30 mouse cellular contexts compared by ENCODE assay signal in the genomic region with DNA sequence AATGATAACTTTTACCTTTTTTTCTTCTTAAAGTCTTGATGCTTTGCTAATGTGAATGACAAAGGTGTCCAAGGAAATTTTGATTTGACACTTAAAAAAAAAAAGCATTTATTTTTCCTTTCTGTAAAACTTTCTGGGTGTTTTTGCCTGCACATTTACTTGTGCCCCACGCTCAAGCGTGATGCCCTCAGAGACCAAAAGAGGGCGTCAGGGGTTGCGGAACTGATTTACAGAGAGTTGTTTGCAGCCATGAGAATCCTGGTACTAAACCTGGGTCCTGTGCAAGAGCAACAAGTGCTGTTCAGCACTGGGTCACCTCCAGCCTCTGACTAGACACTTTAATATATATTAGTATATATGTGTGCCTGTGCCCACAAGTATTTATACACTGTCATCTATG. TPM values are rescaled to one million over a fixed set of nuclear protein-coding genes. Genes with fewer than 3 reads are reported as not detected.
DNase-seq lines count a peak whose midpoint lies in the region; ATAC-seq and TF ChIP-seq lines count a peak whose summit lies in the region.
"Had no signal": no experiment of that assay in that cellular context is flagged by ENCODE, and none has a peak within 500 bp of the region (broad histone marks: within the 10 kb centered on the region; RNA-seq: fewer than 3 reads in every experiment).

No protein-coding gene starts in this region.

- DNase-seq in A20 (ENCODE audit: low read depth, low spot score): peak; percentile 17
- DNase-seq in ES-CJ7 (ENCODE audit: low read depth, low spot score): peak; percentile 35
- DNase-seq in WW6 (ENCODE audit: low read depth, low spot score): peak; percentile 4
- DNase-seq in lung, adult 18-20 months: no peak
- DNase-seq in frontal cortex, postnatal 14 days (ENCODE audit: low spot score in 2 of 2): no peak
- DNase-seq: adrenal gland, postnatal 25 days; cerebellum, adult 11-12 months; cerebellum, adult 9-11 months; heart, adult 11 months; heart, postnatal 36 days; kidney, adult 11 months; kidney, postnatal 14 days; liver, embryonic 13.5 days; right cerebral cortex, postnatal 4 days; thymus, adult 18-20 months; thymus, postnatal 36 days had no signal

- H3K9me3 ChIP-seq in intestine, postnatal 0 days (ENCODE audit: control insufficient read depth): no peaks in the 10 kb centered on the region
- H3K9me3 ChIP-seq in intestine, embryonic 16.5 days (ENCODE audit: control insufficient read depth, low read length): no peaks in the 10 kb centered on the region
- H3K9me3 ChIP-seq: embryonic facial prominence, embryonic 13.5 days; forebrain, embryonic 10.5 days; heart, embryonic 10.5 days; hindbrain, embryonic 13.5 days; limb, embryonic 12.5 days; liver, embryonic 13.5 days; lung, embryonic 15.5 days; midbrain, embryonic 10.5 days; midbrain, embryonic 15.5 days had no signal

- no peaks in the 10 kb centered on the region for H3K27me3 ChIP-seq in intestine, postnatal 0 days (replicated peaks; ENCODE audit: control insufficient read depth, insufficient read depth, low read length)
- no peaks in the 10 kb centered on the region for H3K27me3 ChIP-seq in intestine, embryonic 16.5 days (replicated peaks; ENCODE audit: control insufficient read depth, insufficient read depth, low read length)
- H3K27me3 ChIP-seq: embryonic facial prominence, embryonic 13.5 days; hindbrain, embryonic 13.5 days; limb, embryonic 12.5 days; liver, embryonic 13.5 days; lung, embryonic 15.5 days; midbrain, embryonic 15.5 days had no signal

- H3K36me3 ChIP-seq in intestine, postnatal 0 days (ENCODE audit: control insufficient read depth, insufficient read depth): no peaks in the 10 kb centered on the region; the same call in 1 of the 2 replicates
- no peaks in the 10 kb centered on the region for H3K36me3 ChIP-seq in intestine, embryonic 16.5 days (ENCODE audit: control insufficient read depth, insufficient read depth, low read length)
- H3K36me3 ChIP-seq: liver, embryonic 13.5 days; lung, embryonic 15.5 days; midbrain, embryonic 15.5 days had no signal

- H3K27ac ChIP-seq in intestine, postnatal 0 days (ENCODE audit: low read depth, low read length): no peak overlapping the region
- H3K27ac ChIP-seq in intestine, embryonic 16.5 days (ENCODE audit: low read length): no peak overlapping the region
- H3K27ac ChIP-seq: embryonic facial prominence, embryonic 13.5 days; forebrain, embryonic 10.5 days; heart, embryonic 10.5 days; hindbrain, embryonic 13.5 days; left cerebral cortex, adult 2 months; limb, embryonic 12.5 days; liver, embryonic 13.5 days; lung, embryonic 15.5 days; midbrain, embryonic 10.5 days; midbrain, embryonic 15.5 days; stomach, postnatal 0 days had no signal

- 83% methylated on average over 4 of the region's 4 CpGs for WGBS in intestine, postnatal 0 days
- WGBS in intestine, embryonic 16.5 days: 81% methylated on average over 4 of the region's 4 CpGs

- no peak overlapping the region for H3K4me3 ChIP-seq in intestine, postnatal 0 days (ENCODE audit: low read depth, low read length)
- no peak overlapping the region for H3K4me3 ChIP-seq in intestine, embryonic 16.5 days (ENCODE audit: low read length)
- H3K4me3 ChIP-seq: embryonic facial prominence, embryonic 13.5 days; forebrain, embryonic 10.5 days; heart, embryonic 10.5 days; hindbrain, embryonic 13.5 days; left cerebral cortex, adult 2 months; limb, embryonic 12.5 days; liver, embryonic 13.5 days; lung, embryonic 15.5 days; midbrain, embryonic 10.5 days; midbrain, embryonic 15.5 days had no signal

- no peaks in the 10 kb centered on the region for H3K4me1 ChIP-seq in intestine, postnatal 0 days (replicated peaks; ENCODE audit: control insufficient read depth, insufficient read depth, low read length)
- H3K4me1 ChIP-seq in intestine, embryonic 16.5 days (ENCODE audit: control insufficient read depth, insufficient read depth, low read length): no peaks in the 10 kb centered on the region
- H3K4me1 ChIP-seq: embryonic facial prominence, embryonic 13.5 days; forebrain, embryonic 10.5 days; heart, embryonic 10.5 days; hindbrain, embryonic 13.5 days; limb, embryonic 12.5 days; liver, embryonic 13.5 days; lung, embryonic 15.5 days; midbrain, embryonic 10.5 days; midbrain, embryonic 15.5 days had no signal

- no peak overlapping the region for H3K9ac ChIP-seq in intestine, postnatal 0 days (ENCODE audit: low read depth, low read length)
- H3K9ac ChIP-seq in intestine, embryonic 16.5 days (ENCODE audit: low read depth, low read length): no peak overlapping the region
- H3K9ac ChIP-seq: embryonic facial prominence, embryonic 13.5 days; hindbrain, embryonic 13.5 days; limb, embryonic 12.5 days; liver, embryonic 13.5 days; lung, embryonic 15.5 days; midbrain, embryonic 15.5 days had no signal

- H3K4me2 ChIP-seq in intestine, postnatal 0 days (replicated peaks; ENCODE audit: low read depth): no peak overlapping the region
- H3K4me2 ChIP-seq in intestine, embryonic 16.5 days (ENCODE audit: low read depth, low read length): no peak overlapping the region
- H3K4me2 ChIP-seq: embryonic facial prominence, embryonic 13.5 days; hindbrain, embryonic 13.5 days; limb, embryonic 12.5 days; liver, embryonic 13.5 days; lung, embryonic 15.5 days; midbrain, embryonic 15.5 days had no signal

- ATAC-seq in intestine, postnatal 0 days: no peak
- no peak for ATAC-seq in intestine, embryonic 16.5 days
- ATAC-seq: CD4-positive, CD25-positive, alpha-beta regulatory T cell, adult 4 months; forebrain, embryonic 16.5 days; midbrain, embryonic 15.5 days had no signal

- 0 out of 2 replicates have a peak, but pooled peaks have one; percentile 8 for TF ChIP-seq CTCF in intestine, postnatal 0 days (IDR thresholded peaks at IDR 0.05; ENCODE audit: low read depth)

RNA-seq across cellular contexts. Expression of gene Aimp1, which starts 22.8 kb away (rescaled TPM):
- 73.0 and 75.4 TPM in 2 replicates for polyA plus RNA-seq in intestine, postnatal 0 days (2015; fragmentation: Nextera tagmentation; extraction: Ambion mirVana)
- polyA plus RNA-seq in intestine, embryonic 16.5 days (2015; fragmentation: Nextera tagmentation; extraction: Ambion mirVana): 75.5 and 78.8 TPM in 2 replicates

RNA-seq across cellular contexts. Expression of gene Tbck, which starts 23.0 kb away (rescaled TPM):
- polyA plus RNA-seq in intestine, postnatal 0 days (2015; fragmentation: Nextera tagmentation; extraction: Ambion mirVana): 7.7 and 9.5 TPM in 2 replicates
- 14.3 and 14.9 TPM in 2 replicates for polyA plus RNA-seq in intestine, embryonic 16.5 days (2015; fragmentation: Nextera tagmentation; extraction: Ambion mirVana)

Comparison
In these comparisons a context has a peak if more than half of its experiments do, and no peak if none do; other contexts are left out.
1. DNase-seq: peak in A20 (single experiment), ES-CJ7 (single experiment) and WW6 (single experiment); none in lung, adult 18-20 months (0 of 2) and frontal cortex, postnatal 14 days (0 of 2).